Mouse (Mus musculus): ENCODE measurements around the gene Spop.
A peak's percentile ranks its signal among the peaks of the same experiment; 100 is the strongest.

The Spop gene

DNA sequence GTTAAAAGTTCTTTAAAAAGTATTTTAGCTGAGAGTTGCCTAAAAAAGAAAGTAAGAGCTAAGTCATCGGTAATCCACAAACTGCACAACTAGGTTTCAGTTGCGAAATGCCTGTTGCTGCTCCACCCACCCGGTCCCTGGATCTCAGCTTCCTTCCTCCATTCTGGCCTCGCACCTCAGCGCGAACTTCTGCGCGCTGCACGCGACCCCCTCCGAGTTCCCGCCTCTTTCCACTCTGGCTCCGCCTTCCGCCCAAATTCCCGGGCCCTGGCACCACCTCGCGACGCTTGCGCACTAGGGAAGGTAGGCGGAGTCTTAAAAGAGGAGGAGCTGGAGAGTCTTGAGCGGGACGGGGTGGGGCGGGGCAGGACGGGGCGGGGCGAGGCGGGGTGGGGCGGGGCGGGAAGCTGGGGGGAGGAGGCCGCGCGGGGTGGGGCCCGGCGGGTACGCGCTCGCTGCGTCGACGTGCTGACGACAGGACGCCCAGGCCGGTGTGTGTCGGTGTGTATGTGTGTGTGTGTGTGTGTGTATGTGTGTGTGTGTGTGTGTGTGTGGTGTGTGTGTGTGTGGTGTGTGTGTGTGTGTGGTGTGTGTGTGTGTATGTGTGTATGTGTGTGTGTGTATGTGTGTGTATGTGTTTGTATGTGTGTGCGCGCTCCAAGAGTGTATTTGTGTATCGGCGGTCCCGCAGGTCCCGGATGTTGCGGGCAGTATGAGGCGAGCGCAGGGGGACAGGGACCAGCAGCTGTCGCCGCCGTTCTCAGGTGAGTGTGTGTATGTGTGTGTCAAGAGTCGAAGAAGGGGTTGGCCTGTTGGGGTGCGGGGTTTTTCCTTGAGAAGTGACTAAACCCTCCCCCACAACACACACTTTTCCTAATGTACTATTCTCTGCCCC lies at the start of gene Spop:
TSS of gene Spop (plus strand) at position 440 of the 895 bp plus-strand sequence.
- DNase-seq (ENCODE audit: low read depth, low spot score), result peak; percentile 93

DNA sequence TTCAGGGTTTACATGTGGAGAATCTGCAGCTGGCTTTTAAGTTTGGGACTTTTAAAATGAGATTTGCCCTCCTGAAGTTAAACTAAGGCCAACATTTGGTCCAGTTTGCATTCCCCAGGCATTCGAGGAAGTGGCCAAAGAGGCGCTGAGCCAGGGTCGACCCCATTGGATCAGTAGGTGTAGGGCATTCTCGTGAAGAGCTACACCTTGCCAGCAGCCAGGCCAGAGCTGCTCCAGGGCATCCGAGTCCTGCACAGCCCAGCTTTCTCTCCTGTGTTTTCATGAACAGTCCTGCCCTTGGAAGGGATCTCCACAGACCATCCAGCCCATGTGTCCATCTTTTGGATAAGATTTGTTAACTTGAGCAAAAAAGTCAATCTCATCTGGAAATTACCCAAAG lies 49.5 kb upstream of the Spop start:
- no peak for DNase-seq (ENCODE audit: low read depth, low spot score)

DNA sequence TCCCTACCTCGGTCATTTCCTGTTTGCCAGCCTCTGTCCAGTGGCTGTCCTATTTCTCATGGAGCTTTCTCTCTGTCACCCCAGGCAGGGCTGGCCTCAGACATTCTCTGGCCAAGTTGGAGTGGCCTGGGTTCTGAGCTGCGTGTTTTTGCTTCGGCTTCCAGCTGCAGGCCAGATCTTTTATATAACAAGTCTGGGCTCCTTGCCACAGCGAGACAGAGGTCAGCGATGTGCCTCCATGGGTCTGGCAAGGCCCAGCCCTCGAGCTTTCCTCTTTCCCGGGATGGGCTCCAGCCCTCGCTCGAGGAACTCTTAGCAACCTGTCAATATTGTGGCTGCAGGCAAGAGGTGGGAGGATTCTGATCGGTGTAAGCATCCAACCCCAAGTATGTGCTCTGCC lies 48.3 kb upstream of the Spop start:
- DNase-seq (ENCODE audit: low read depth, low spot score), result no peak

DNA sequence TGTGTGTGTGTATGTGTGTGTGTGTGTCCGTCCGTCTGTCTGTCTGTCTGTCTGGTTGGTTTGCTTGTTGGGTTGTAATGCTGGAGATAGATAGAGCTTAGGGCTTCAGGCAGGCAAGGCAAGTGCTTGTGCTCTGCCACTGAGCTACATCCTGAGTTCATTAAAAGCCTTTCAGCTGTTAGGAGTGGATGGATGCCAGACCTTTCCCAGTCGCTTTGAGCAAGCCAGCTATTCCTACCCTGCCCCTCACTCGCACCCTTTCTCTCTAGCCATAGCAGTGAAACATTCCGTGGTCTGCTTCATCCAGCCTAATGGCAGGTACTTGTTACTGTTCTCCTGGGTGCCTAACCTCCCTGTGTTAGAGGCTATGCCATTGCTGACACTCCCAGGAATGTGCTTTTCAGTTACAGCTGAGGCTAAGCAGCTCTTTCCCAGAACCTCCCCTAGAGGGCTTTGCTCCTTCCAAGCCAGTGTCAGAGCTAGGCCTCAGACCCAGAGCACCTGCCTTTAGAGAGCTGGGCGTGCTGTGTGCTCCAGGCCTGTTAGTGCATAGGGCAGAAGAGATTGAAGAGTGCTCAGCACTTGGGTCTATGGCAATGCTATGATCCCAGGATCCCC lies 47.5 kb upstream of the Spop start:
- no peak for DNase-seq (ENCODE audit: low read depth, low spot score)

DNA sequence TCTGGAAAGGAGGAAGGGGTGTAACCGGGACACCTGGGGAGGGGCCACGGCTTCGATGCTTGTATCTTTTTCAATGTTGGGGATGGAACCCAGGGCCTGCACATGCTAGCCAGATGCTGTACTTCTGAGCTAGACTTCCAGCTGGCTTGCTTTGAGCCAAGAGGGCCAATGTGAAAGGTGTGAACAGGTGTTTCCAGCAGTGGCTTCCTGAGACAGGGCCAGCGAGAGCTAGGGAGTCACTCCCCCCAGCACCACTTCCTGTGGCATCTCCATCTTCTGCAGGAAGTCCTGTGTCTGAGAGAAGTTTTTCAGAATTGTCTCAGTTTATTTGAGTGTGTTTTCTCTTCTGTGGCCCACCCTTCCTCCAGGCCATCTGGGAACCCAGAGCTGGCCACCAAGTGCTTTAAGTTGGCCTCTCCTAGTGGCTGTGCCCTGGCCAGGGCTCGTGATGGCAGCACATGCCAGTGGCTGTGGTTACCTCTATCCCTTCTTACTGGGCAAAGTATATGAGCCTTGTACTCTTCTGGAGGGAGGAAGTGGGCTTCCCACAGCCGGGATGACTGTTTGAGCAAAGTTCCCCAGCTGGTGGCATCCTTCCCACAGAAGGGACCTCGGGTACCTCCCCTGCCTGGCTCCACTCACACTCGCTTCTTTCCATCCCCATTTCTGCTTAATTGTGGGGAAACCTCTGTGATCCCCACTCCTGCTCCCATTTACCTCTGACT lies 46.7 kb upstream of the Spop start:
- no peak for DNase-seq (ENCODE audit: low read depth, low spot score)

- DNase-seq (ENCODE audit: low read depth, low spot score), result no peak
Observed at GRCm38 (mm10) chr11:95368231-95368823, 45.6 kb upstream of the Spop start.

DNA sequence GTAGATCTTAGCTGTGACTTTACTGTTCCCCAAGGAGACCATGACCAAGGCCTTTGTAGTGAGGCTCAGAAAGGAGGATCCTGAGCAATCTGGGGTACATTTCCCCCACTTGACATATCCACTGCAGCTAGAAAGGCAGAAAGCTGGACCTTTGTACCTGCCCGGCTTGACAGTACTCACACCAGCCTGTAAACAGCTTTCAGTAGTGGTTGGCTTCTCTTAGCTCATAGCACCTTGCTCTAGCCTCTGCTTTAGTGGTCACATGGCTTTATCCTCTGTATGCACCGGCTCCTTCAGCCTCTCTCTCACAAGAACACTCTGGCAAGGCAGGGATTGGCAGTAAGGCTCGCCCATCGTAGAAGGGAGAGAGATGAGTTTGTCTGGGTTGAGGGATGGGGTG lies 45.0 kb upstream of the Spop start:
- DNase-seq (ENCODE audit: low read depth, low spot score), result no peak

- DNase-seq (ENCODE audit: low read depth, low spot score), result no peak
Observed at GRCm38 (mm10) chr11:95369964-95370890, 43.7 kb upstream of the Spop start.

DNA sequence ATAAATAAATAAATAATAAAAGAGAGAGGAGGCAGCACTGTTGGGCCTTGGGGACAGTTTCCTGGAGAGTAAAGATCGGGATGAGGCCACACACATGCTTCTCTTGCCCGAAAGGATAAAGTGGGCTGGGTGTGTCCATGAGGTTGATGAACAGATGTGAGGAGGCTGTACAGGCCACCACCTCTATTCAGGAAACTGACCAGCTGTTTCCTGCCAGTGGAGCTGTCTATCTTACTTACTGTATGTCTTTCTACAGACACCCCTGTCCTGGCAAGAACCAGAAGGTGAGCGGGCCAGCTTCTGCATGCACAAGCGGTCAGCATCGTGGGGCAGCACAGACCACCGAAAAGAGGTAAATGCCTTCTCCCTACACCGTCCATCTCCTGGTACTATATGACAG lies 42.7 kb upstream of the Spop start:
- no peak for DNase-seq (ENCODE audit: low read depth, low spot score)

DNA sequence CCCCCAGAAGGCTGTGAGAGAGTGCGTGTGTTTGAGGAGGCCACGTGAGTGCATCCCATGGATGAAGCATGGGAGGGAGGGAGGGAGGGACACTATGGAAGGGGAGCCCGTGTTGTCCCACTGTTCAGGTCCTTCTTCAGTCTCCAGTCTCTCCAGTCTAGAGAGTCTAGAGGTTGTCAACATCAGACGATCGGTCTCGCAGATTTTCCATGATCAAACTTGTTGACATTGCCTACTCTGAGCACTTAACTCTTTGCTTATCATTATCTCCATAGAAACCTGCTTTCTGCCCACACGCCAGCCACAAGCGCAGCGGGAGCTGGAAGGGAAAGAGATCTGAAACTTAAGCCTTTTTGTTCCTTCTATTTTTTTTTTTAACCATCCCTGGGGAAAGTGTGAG lies 35.0 kb upstream of the Spop start:
- no peak for DNase-seq (ENCODE audit: low read depth, low spot score)

DNA sequence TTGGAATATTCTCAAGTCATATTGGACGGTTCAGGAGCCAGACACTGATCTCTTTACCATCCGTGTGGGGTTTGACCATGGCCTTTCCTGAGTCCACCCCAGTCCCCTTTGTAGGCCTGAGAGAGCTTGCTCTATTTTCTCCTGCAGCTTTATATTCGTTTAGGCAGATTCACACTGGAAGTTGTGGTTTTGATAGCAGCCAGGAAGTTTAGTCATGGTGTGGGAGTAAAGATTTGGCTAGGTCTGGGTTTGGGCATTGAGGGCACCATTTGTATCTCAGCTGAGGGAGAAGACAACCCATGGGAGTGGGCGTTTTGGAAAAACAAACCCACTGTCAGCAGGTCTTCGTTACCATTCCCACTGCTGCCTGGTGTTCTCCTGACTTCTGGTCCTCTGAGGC lies 34.3 kb upstream of the Spop start:
- no peak for DNase-seq (ENCODE audit: low read depth, low spot score)

DNA sequence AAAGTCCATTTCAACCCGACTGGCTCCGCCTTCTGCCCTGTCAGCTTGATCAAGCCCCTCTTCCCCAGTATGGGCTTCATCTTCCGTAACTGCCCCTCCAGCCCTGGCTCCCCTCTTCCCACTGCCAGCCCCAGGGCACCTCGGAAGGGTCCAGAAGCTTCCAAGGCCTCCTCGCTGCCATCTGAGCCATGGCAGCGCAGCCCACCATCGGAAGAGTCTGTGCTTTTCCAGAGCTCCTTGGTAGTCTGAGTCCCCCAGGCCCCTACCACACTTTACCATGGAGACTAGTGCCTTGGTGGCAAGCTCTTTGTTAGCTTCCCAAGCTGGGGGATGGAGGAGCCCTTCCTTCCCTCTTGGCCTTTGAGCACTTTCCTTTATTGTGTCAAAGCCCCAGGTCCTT lies 33.2 kb upstream of the Spop start:
- no peak for DNase-seq (ENCODE audit: low read depth, low spot score)

DNA sequence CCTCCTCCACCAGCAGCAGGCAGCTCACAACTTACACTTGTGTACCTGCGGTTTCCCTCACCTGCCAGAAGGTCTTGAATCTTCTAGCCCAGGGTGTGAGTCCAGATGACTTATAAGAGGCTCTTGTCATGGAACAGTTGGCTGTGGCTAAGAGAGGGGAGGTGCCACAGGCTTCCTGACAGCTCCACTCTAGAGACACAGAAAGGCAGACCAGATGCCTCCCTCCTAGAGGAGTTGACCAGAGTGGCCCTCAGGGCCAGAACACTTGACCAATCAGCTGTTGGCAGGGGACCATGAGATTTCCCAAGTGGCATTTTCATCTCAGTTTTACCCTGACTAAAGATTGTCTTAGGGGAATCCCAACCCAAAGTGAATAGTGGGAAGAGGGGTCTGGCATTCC lies 32.7 kb upstream of the Spop start:
- DNase-seq (ENCODE audit: low read depth, low spot score), result no peak

DNA sequence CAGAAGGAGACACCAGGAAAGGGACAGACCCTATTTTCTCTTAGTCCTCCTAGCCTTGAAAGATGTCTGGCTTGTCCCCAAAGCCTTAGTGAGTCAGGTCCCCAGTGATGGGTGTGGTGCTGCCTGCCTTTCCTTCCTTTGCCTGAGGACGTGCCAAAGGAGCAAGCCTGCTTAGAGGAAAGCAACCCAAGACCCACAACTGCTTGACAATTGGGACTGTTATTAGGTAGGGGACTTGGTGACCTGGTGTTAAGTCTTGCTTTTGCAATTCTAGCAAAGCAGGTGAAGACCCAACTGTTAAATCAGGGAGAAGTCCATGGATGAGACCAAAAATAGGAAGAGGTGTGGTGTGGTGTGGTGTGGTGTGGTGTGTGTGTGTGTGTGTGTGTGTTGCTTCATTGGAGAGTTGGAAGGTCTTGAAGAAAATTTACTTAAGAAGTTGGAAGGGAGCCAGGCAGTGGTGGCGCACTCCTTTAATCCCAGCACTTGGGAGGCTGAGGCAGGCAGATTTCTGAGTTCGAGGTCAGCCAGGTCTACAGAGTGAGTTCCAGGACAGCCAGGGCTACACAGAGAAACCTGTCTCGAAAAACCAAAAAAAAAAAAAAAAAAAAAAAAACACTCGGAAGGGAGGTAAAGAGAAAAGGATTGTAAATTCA lies 30.4 kb upstream of the Spop start:
- DNase-seq (ENCODE audit: low read depth, low spot score), result no peak

- DNase-seq (ENCODE audit: low read depth, low spot score), result no peak
Observed at GRCm38 (mm10) chr11:95384004-95384318, 29.9 kb upstream of the Spop start.

GRCm38 (mm10) chr11:95384319-95384972 lies 29.4 kb upstream of the Spop start, which contains the start of gene Slc35b1:
TSS of gene Slc35b1 (plus strand) at chr11:95384692.
- DNase-seq (ENCODE audit: low read depth, low spot score), result peak; percentile 99

GRCm38 (mm10) chr11:95384973-95385320 lies 28.9 kb upstream of the Spop start:
- no peak for DNase-seq (ENCODE audit: low read depth, low spot score)

DNA sequence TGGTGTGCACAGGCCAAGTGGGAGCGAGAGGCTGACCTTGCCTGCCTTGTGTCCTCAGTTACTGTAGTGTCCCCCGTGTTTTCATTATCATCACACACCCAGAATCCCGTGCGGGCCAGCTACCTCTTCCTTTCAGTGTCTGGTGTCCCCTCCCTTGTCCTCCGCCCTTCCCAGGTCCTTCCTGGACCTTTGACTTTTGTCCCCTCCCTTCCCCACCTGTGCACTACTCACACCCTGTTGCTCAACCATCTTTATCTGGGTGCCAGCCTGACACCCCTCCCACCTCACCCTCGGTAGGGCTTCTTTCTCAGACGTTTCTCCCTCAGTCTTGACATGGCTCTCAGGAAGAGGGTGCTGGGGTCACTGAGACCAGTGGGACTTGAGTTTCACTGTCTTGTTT lies 26.5 kb upstream of the Spop start:
- no peak for DNase-seq (ENCODE audit: low read depth, low spot score)

DNA sequence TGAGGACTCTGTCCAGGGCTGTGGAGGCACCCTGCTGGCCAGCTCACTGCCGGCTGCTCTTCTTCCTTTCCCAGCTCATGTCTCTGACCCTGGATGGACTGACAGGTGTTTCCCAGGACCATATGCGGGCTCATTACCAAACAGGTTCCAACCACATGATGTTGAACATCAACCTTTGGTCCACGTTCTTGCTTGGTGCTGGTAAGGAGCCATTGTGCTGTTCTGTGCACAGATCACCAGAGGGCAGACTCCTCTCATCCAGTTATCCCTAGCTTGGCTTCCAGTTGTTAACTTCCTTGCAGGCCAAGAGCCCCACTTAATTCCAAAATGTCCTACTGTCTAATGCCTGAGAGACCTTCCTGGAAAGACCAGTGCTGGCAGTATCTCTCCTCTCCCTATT lies 24.9 kb upstream of the Spop start:
- DNase-seq (ENCODE audit: low read depth, low spot score), result no peak

DNA sequence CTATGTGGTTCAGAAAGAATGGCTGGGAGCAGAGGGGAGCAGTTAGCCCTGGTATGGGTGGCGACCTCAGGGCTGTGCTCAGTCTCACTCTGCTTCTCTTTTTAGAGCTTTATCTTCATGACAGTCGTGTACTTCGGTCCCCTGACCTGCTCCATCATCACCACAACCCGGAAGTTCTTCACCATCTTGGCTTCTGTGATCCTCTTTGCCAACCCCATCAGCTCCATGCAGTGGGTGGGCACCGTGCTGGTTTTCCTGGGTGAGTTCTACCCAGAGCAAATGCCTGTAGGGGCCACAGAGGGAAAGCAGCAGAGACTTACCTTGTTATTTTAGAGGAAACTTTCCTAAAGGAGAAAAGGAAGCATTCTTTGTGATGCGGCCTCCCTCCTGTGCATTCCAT lies 23.5 kb upstream of the Spop start:
- DNase-seq (ENCODE audit: low read depth, low spot score), result no peak

Data from retina, postnatal 7 days (tissue).